Mouse (Mus musculus) layer of hippocampus, adult 9-11 months (tissue): ENCODE results near the gene Zbtb42.
A peak's percentile ranks its signal among the peaks of the same experiment; 100 is the strongest.

Experiments used
- DNase-seq: peaks from one replicate; pipeline ENCODE4 v3.0.0; 2022

Zbtb42 gene

DNA sequence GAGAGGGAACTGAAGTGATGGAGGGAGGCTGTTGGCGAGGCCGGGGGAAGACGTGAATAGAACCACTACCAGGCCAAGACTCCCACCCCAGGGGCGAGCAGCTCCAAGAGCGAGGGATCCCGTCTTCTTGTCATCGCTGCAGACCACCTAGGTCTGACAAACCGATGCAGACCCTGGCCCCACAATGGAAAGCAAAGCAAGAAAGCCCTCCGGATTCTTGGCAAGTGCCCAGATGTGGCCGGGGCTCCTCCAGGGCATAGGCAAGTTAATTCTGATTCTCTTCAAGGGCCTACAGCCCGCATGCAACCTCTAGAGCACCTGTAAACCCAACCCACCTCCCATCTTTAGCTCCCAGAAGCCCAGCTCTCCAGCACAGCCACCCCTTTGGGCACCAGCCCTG lies 15.3 kb upstream of the Zbtb42 start:
- DNase-seq = no peak

DNA sequence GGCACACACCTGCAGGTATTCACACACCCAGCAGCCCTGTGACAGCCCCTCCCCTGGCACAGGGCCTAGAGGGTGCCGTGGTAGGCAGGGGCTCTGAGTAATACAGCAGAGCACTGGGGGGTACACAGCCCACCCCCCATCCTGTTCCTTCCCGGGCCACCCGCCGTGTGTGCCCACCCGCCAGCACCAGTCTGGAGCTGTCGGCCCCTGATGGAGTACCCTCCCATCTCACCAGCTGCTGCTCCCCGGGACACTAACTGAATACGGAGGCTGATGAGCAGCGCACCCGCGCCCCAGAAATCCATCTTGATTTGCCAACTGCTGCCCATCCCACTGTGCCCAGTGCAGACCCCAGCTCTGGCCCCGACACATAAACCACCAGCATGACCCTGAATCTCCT lies 14.9 kb upstream of the Zbtb42 start:
- no peak for DNase-seq

DNA sequence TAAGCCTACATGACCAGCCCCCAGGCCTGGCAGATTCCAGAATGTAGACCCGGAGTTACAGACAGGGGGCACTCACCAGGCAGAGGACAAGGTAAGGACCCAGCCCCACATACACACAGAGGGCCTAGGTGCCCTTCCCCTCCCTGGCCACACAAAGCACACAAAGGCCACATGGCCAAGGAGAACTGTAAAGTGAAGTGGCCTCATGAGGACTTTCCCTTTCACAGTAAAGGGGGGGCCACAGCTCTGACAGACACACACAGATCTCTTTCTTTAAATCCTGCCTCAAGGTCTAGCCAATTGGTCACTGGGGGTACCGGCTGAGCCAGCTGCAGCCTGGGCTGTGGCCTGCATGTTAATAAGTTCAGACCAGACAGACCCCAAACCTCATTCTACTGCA lies 14.5 kb upstream of the Zbtb42 start:
- DNase-seq = no peak

DNA sequence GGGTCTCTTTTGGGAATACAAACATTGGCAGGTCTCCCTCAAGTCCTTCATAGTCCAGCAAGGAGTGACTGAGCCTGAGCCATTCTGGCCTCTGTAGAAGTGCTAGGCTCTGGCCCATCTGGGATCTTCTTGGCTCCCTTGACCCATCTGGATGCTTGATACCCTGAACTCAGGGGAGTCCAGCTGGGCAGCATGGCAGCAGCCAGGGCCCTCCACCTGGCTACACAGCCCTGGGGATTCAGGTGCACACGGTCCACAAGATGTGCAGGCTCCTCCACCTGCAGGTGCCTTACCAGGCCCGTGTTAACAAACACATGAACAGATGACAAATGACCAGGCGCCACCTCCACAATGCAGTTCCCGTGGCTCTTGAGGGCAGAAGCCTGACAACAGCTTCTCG lies 14.0 kb upstream of the Zbtb42 start:
- DNase-seq = no peak

DNA sequence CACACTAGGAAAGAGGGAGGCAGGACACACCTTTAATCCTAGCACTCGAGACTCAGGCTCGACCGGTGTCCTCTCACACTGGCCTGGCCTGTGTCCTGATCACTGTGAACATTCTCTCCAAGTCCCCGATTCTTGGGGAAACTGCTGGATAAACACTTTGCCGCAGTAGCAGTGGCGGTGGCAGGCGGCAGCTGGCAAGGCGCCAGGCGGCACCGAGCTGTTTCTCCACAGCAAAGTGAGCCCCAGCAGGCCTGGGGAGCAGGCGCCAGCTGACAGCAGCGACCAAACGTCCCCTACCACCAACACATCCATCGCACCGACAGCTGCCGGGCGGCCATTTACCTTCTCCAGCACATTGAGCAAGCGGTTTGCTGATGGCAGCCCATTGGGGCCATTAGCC lies 13.2 kb upstream of the Zbtb42 start:
- DNase-seq = peak; percentile 80

DNA sequence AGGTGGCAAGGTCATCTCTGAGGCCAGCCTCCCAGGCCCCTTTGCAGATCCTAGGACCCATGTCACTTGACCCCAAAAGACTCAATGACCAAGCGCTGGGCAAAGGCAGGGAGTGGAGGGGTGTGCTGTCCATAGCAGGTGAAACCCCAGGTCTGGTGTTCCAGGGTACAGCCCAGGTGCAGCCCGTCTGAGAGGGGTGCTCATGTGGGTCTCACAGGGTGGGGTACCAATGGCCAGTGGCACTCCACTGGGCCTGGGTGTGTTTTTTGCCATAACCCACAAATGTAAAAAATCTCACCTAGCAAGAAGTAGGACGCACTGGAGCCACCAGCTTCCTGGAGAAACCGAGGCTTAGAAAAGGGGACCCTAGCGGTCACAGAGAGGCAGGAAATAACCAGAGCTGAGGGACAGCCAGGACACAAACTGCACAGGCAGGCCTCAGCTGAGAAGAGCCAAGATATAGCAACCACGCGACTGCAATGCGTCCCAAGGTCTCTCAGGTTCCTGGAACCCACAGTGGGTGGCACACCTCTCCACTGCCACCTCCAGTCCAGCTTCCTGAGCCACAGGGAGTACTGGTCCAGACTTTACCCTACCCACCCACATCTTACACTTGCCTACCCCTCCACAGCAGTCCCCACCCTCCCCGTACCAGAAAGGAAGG lies 12.6 kb upstream of the Zbtb42 start:
- no peak for DNase-seq

DNA sequence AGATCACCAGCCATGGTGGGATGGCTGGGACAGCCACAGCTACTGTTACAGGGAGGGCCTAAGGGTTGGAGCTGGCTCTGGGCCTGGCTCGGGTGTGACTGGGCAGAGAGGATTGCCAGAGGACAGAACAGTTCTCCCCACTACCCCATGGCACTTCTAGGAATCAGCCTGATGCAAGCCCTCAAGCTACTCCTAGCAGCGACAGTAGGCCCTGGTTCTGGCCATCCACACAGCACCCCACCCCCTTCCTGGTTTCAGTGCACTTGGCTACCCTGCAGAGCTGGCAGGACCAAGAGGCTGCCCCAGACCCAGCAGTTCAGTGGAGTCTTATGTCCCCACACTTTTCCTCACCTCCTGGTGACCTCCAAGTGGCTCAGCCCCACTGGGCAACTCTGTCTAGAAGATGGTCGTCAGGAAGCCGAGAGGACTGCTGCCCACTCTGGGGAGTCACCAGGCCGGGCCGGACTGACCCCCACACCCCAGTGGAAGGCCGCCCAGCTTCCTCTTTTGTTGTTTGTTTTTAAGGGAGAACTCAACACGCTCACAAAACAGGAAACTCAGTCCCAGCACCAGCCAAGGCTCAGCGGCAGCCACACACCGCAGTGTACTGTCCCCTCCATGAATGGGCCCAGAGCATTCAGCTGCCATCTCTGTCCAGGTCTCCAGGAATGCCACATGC lies 10.9 kb upstream of the Zbtb42 start:
- DNase-seq = no peak

DNA sequence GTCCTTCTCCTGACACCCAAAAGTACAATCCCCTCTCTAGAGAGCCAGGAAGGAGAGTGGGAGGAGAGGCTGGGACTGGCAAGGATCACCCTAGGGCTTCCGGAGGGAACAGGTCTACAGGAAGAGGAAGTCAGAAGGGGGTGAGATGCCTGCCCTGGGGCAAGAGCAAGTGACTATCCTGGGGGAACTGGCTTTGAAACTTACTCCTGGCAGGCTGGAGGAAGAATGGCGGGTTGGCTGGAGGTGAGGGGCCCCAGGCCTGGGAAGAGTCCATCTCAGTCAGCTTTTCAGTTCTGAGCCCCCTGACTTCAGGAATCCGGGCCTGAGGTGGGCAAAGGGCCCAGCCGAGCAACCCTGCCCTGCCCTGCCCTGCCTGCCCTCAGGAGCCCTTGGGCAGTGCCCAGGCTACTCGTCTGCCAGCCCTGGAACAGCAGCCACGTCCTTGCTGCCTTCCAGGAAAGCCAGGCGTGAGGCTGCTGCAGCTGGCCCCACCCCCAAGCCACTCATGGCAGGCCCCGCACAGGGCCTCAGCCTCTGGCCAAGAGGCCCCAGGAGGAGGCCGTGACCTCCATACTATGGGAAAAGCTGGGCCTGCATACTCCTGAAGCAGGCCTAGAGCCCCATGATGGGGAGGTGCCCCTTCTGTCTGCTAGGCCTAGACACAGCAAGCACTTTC lies 7.8 kb upstream of the Zbtb42 start:
- no peak for DNase-seq

DNA sequence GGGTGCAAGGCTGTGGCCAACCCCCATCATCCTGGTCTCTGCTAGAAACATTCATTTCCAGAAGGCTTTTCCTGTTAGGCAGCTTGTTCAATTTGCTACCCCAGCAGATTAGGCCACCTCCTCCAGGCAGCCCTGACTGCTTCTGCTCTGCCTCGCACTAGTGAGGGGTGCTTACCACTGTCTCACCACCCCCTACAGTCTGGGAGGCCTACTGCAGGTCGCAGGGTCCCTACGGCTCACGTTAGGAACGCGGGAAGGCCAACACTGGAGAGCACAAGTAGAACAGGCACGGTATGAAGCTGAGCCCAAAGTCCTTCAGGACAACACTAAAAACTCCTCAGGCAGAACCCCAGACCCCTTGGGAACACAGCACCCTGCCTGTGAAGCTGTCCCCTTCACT lies 6.7 kb upstream of the Zbtb42 start:
- no peak for DNase-seq

DNA sequence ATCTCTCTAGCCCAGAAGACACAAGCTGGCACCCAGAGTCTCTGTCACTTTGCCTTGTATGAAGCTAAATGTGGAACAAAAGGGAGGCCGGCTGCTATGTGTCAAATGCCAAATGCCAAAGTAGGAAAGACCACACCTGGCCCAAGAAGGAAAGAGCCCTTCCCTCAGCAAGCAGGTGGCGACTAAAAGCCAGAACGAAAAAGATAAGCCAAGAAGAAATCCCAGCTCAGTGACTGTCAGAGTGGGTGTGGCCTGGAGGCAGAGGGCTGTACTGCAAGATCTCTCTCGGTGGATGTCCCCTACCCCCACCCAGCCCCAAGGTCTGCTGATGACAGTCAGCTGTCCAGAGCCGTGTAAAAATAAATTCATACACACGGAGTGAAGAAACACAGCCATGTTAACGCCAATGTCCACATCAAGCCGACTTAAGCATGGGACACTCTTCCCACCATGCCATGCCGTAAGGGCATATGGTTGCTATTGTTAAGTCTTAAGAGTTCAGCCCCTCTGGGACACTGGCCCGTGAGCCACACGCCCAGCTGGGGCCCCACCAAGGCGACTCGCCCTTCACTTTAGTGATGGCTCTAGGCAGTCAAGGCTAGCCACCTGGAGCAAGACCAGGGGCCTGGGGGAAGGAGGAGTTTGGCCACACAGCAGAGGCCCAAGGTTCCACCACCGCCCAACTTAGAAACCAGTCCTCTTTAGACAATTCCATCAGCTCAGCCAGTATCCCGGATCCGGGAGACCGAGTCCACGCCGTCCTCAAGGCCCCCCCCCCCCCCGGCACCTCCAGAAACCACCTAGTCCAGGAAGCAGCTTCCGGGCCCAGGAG lies 5.7 kb upstream of the Zbtb42 start:
- DNase-seq = no peak

DNA sequence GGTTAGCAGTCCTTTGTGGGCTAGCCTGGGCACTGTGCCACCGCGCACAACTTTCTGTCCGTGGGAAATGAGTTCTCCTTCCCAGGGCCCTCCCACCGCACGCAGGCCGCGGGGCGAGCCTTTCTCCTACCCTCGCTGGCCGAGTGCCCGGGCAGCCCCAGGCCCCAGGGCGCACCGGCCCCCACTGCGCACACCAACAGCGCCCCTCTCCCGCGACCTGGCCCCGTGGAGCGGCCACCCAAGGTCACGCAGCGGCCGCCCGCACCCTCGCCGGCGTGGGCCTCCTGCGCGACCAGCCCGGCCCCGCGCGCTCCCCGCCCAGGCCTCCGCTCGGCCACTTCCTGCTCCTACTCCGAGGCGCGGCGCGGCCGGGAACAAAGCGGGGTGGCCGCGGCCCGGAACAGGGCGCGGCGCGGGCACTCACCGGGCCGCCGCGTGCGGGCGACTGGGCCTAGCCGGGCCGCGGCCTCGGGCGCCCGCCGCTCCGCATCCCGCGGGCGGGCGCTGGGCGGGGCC lies 5.0 kb upstream of the Zbtb42 start:
- no peak for DNase-seq

DNA sequence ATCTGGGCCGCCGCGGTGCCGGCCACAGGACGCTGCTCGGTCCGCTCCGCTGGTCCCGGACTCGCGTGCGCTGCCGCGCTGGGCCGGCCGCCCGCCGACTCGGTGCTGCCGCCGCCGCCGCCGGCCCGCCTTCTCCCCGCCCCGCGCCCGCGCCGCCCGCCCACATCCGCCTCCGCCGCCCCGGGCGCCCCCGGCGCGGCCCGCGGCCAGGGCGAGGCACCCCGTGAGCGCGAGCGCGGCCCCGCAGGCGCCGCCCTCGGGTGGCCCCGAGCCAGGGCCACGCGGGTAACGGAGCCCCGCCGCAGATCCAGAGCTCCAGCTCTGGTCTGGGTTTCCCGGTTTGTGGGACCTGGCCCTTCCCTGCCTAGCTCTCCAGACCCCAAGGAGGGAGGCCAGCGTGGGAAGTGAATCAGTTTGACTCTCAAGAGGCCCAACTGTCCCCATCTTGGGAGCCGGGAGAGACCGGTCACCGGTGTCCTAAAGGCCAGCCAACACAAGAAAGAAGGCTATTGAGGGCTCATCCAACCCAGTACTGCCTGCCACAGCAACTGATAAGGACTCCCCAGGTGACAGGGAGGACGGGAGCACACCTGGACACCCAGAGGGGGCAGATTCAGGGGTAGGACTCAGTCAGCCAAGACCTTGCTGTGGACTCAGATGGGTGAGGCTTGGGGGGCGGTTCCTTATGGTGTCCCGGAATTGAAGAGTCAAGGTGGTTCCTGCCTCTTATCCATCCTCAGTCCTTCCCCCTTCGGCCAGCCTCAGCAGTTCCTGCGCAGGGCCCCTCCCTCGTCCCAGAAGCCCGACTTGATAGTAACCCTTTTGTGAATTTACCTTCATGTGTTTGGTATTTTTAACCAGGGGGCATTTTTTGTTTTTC lies 4.3 kb upstream of the Zbtb42 start, which contains the start of gene Akt1:
TSS of gene Akt1 (minus strand) at position 753 of the 880 bp plus-strand sequence.
- DNase-seq = no peak

DNA sequence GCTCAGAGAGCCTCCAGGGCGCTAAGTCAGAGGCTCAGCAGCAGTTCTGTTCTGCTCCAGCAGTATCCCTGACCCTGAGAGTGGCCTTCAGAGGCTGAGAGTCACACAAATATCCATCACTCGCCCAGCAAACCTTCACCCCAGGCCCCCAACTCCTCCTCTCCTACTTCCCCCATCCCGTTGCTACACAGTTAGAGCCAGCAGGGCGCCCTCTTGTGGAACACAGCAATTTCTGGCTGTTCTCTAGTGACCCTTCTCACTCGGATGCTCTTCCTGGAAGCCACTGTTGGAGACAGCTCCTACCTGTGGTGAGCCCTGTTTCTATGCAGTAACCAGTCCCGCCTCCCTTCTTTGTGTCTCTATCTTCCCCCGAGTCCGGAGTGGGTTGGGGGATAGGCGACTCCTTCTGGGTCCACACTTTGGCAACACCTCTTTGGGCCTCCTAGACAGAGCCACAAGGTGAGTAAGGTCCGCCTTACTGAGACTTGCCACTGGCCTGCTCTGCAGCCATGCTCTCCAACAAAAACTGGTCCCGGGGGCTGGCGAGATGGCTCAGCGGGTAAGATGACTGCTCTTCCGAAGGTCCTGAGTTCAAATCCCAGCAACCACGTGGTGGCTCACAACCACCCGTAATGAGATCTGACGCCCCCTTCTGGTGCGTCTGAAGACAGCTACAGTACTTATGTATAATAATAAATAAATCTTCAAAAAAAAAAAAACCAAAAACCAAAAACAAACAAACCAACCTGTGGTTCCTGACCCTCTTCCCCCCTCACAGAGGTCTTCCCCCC lies 3.2 kb upstream of the Zbtb42 start:
- peak; percentile 79 for DNase-seq

DNA sequence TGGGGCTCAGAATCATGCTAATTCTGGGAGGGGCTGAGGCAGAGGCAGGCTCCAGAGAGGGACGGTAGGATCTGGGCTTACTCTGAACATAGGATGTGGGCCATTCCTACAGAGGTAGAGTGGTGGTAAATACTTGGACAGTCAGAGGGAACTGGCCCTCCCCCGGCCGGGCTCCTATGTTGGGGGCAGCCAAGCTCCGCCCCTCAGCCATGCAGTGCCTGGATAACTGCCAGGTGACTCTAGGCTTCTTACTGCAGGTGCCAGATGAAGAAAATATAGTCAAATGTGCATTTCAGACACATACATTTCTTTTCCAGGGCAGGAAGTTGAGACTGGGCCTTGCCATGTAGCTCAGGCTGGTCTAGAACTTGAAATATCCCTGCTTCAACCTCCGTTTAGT lies 1.6 kb upstream of the Zbtb42 start:
- no peak for DNase-seq

DNA sequence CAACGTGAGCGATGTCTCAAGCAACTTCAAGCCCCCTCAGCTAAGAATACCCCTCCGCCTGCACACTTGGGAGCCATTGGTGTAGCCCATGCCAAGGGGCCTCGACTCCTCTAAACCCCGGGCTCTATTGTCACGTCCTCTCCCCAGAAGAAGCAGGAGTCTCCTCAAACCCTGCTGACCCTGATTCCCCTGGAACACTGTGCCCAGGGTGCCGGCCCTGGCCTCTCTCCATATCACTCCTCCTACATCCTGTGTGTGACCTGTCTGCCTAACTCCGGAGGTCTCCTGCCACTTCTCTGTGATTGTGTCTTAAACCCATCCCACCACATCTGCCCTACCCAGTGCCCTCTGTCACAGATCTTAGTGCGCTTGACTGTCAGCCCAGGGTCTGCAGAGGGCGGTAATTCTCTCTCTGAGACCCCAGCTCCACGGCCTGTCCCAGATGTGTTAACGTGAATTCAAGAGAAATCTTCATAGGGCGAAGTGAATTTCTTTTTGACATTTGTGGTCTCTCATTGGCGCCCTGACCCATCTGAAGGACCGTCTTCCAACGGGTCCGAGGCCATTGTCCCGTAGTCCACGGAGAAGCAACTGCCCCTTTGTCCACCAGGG lies 579 bp upstream of the Zbtb42 start:
- DNase-seq = no peak

DNA sequence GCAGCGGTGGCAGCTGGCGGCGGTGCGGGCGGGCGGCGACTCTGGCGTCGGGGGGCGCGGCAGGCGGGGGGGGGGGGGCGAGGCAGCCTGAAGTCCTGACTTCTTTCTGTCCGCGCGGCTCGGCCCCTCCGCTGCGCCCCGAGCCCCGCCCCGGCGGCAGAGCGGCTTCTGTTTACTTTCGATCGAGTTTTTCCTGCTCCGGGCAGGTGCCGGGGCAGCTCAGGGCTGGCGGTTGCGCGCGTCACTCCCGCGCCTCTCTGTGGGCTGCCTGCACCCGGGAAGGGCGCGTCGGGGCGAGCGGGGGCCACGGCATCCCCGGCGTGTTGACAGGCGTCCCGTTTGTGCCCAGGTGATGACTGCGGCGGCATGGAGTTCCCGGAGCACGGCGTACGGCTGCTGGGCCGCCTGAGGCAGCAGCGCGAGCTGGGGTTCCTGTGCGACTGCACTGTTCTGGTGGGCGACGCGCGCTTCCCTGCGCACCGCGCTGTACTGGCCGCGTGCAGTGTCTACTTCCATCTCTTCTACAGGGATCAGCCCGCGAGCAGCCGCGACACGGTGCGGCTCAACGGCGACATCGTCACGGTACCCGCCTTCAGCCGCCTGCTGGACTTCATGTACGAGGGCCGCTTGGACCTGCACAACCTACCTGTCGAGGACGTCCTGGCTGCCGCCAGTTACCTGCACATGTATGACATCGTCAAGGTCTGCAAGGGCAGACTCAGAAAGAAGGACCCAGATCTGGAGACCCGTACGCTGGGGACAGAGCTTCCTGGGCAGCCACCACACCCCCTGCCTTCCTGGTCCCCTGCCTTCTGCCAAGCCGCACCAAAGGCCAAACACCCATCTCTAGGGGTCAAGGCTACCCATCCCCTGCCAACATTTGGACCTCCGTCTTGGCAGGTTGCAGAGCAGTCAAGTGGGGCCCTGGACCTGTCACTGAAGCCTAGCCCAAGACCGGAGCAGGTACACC lies 684 bp downstream of the Zbtb42 start:
- DNase-seq = no peak

DNA sequence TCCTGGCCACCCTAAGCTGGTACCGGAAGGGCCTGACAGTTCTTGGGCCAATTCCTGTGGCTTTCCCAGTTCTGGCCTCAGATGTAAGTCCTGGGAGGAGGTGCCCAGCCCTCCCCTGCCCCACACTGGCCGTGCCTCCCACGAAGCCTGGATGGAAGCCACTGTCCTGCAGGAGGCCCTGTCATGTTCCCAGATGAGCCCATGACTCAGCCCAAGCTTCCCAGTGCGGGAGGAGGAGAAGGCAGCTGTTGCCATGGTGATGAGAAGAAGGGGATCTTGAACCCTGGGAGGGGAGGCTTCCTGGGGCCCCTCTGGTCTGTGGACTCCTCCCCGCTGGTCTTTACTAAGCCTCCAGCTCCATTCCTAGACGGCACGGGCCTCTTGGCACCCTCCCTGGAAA lies 4.7 kb downstream of the Zbtb42 start:
- no peak for DNase-seq

DNA sequence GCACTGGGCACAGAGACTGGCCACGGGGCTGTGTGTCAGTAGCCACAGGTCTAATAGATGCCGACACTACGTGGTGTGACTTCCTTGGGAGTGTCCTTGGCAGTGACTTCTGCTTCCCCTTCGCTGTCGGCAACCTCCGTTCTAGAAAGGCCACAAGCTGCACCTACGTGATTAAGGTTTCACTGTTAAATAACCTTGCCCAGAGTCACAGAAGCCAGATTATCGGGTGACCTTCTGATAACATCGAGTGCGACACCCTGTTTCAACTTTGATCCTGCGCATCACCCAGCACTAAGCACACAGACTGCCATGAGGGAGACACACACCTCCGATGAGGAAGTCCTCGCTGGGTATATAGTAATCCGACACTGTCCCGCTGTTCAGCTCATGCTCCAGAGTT lies 9.8 kb downstream of the Zbtb42 start:
- no peak for DNase-seq
